Mouse (Mus musculus) MEL (cell line): Measurements from ENCODE around the gene 2700049A03Rik. TPM values are rescaled to one million over a fixed set of nuclear protein-coding genes. Genes with fewer than 3 reads are reported as not detected.

Source experiments
- DNase-seq: peaks from one replicate; pipeline ENCODE4 v3.0.0; 2011; ENCODE audit warnings: low read depth, low spot score
- H3K27ac ChIP-seq: 2 replicates; pipeline ENCODE4 v1.5.1; 2012; ENCODE audit warnings: low read depth, mild to moderate bottlenecking, control low read depth, low read length, moderate library complexity; ENCODE audit not compliant: control insufficient read depth
- H3K27me3 ChIP-seq, 2 experiments: fragments of 150-350 bp in 1 of 2; sonication (generic) in 1 of 2; 2 replicates each; pipeline ENCODE4 v1.6.1; 2012; ENCODE audit warnings: low read length in 2 of 2, mild to moderate bottlenecking in 2 of 2, improper control_type of control experiment in 1 of 2, moderate library complexity in 1 of 2; ENCODE audit not compliant: insufficient read depth in 2 of 2, control insufficient read depth in 1 of 2
- H3K36me3 ChIP-seq, 2 experiments: 2 replicates each; pipeline ENCODE4 v1.6.1; 2012 to 2014; ENCODE audit warnings: low read length in 2 of 2, improper control_type of control experiment in 1 of 2, inconsistent platforms in 1 of 2, mild to moderate bottlenecking in 1 of 2; ENCODE audit not compliant: insufficient read depth in 2 of 2, control insufficient read depth in 1 of 2
- H3K4me1 ChIP-seq, 2 experiments: fragments of 150-350 bp in 1 of 2; sonication (generic) in 1 of 2; 2 replicates each; pipeline ENCODE4 v1.6.1; 2012; ENCODE audit warnings: low read length in 2 of 2, improper control_type of control experiment in 1 of 2, mild to moderate bottlenecking in 1 of 2; ENCODE audit not compliant: insufficient read depth in 2 of 2, control insufficient read depth in 1 of 2
- H3K4me3 ChIP-seq, 2 experiments: fragments of 150-350 bp in 1 of 2; sonication (generic) in 1 of 2; 2 replicates each; pipeline ENCODE4 v1.5.1; 2012; ENCODE audit warnings: low read depth in 2 of 2, low read length in 2 of 2, mild to moderate bottlenecking in 2 of 2, moderate library complexity in 2 of 2, control low read depth in 1 of 2, improper control_type of control experiment in 1 of 2; ENCODE audit not compliant: control insufficient read depth in 1 of 2, insufficient read depth in 1 of 2
- H3K79me2 ChIP-seq: 2 replicates; pipeline ENCODE4 v1.6.1; 2012; ENCODE audit warnings: mild to moderate bottlenecking, low read length, moderate library complexity; ENCODE audit not compliant: control insufficient read depth, poor library complexity, insufficient read depth
- H3K9ac ChIP-seq: 2 replicates; pipeline ENCODE4 v1.6.1; 2012; ENCODE audit warnings: low read depth, mild to moderate bottlenecking, control low read depth, low read length, moderate library complexity; ENCODE audit not compliant: control insufficient read depth, poor library complexity, severe bottlenecking
- H3K9me3 ChIP-seq: fragments of 150-350 bp; sonication (generic); replicated peaks from 2 replicates; pipeline ENCODE4 v1.6.1; 2012; ENCODE audit warnings: mild to moderate bottlenecking, low read length, improper control_type of control experiment, moderate library complexity; ENCODE audit not compliant: insufficient read depth
- BHLHE40 ChIP-seq: IDR thresholded peaks from 2 replicates; pipeline ENCODE4 v1.6.1; 2012; ENCODE audit warnings: low read depth, mild to moderate bottlenecking, inconsistent platforms, low read length, improper control_type of control experiment, borderline replicate concordance
- CHD2 ChIP-seq: IDR thresholded peaks from 2 replicates; pipeline ENCODE4 v1.6.1; 2011; ENCODE audit warnings: low read length, improper control_type of control experiment
- CTCF ChIP-seq, 3 experiments: IDR thresholded peaks in 2 of 3; conservative IDR thresholded peaks in 1 of 3; 2 replicates each; pipeline ENCODE4 v1.5.1; 2011 to 2012; ENCODE audit warnings: low read length in 3 of 3, low read depth in 2 of 3, mild to moderate bottlenecking in 2 of 3, improper control_type of control experiment in 1 of 3, inconsistent platforms in 1 of 3, mixed read lengths in 1 of 3, moderate library complexity in 1 of 3; ENCODE audit not compliant: control insufficient read depth in 1 of 3, insufficient read depth in 1 of 3, poor library complexity in 1 of 3, severe bottlenecking in 1 of 3
- EP300 ChIP-seq, 2 experiments: IDR thresholded peaks; 2 replicates each; pipeline ENCODE4 v1.6.1; 2011; ENCODE audit warnings: improper control_type of control experiment in 2 of 2, low read length in 2 of 2, low read depth in 1 of 2, mild to moderate bottlenecking in 1 of 2
- ETS1 ChIP-seq: IDR thresholded peaks from 2 replicates; pipeline ENCODE4 v1.6.1; 2012; ENCODE audit warnings: low read depth, mild to moderate bottlenecking, inconsistent platforms, low read length, improper control_type of control experiment, moderate library complexity
- GATA1 ChIP-seq: IDR thresholded peaks from 2 replicates; pipeline ENCODE4 v1.6.1; 2011; ENCODE audit warnings: low read depth, low read length, improper control_type of control experiment
- HCFC1 ChIP-seq: IDR thresholded peaks from 2 replicates; pipeline ENCODE4 v1.6.1; 2012; ENCODE audit warnings: low read depth, mild to moderate bottlenecking, inconsistent platforms, low read length, improper control_type of control experiment, moderate library complexity
- JUND ChIP-seq: IDR thresholded peaks from 2 replicates; pipeline ENCODE4 v1.6.1; 2011; ENCODE audit warnings: low read depth, mild to moderate bottlenecking, improper control_type of control experiment, low read length
- MAFK ChIP-seq: IDR thresholded peaks from 2 replicates; pipeline ENCODE4 v1.6.1; 2011; ENCODE audit warnings: low read depth, mild to moderate bottlenecking, low read length, improper control_type of control experiment, borderline replicate concordance
- MAX ChIP-seq: IDR thresholded peaks from 2 replicates; pipeline ENCODE4 v1.6.1; 2011; ENCODE audit warnings: low read length, improper control_type of control experiment
- MXI1 ChIP-seq: IDR thresholded peaks from 2 replicates; pipeline ENCODE4 v1.6.1; 2011; ENCODE audit warnings: mild to moderate bottlenecking, low read depth, low read length, improper control_type of control experiment
- MYB ChIP-seq: IDR thresholded peaks from 2 replicates; pipeline ENCODE4 v1.6.1; 2011; ENCODE audit warnings: mild to moderate bottlenecking, low read depth, low read length, improper control_type of control experiment
- NELFE ChIP-seq: IDR thresholded peaks from 2 replicates; pipeline ENCODE4 v1.6.1; 2011; ENCODE audit warnings: low read depth, low read length, improper control_type of control experiment
- POLR2AphosphoS2 ChIP-seq: IDR thresholded peaks from 2 replicates; pipeline ENCODE4 v1.6.1; 2011; ENCODE audit warnings: low read length, improper control_type of control experiment
- RAD21 ChIP-seq: IDR thresholded peaks from 2 replicates; pipeline ENCODE4 v1.6.1; 2011; ENCODE audit warnings: mild to moderate bottlenecking, low read depth, low read length, improper control_type of control experiment
- SIN3A ChIP-seq: IDR thresholded peaks from 2 replicates; pipeline ENCODE4 v1.6.1; 2012; ENCODE audit warnings: low read length, improper control_type of control experiment, inconsistent platforms
- SMC3 ChIP-seq: IDR thresholded peaks from 2 replicates; pipeline ENCODE4 v1.6.1; 2011; ENCODE audit warnings: low read depth, low read length, improper control_type of control experiment
- TAL1 ChIP-seq: IDR thresholded peaks from 2 replicates; pipeline ENCODE4 v1.6.1; 2012; ENCODE audit warnings: mild to moderate bottlenecking, inconsistent platforms, low read length, moderate library complexity, mixed read lengths
- UBTF ChIP-seq: IDR thresholded peaks from 2 replicates; pipeline ENCODE4 v1.6.1; 2012; ENCODE audit warnings: low read depth, mild to moderate bottlenecking, inconsistent platforms, low read length, improper control_type of control experiment, moderate library complexity, borderline replicate concordance; ENCODE audit not compliant: insufficient read depth
- USF1 ChIP-seq: IDR thresholded peaks from 2 replicates; pipeline ENCODE4 v1.6.1; 2014; ENCODE audit warnings: low read depth, mild to moderate bottlenecking, inconsistent platforms, low read length, improper control_type of control experiment, moderate library complexity
- USF2 ChIP-seq, 2 experiments: IDR thresholded peaks; 2 replicates each; pipeline ENCODE4 v1.6.1; 2011 to 2012; ENCODE audit warnings: improper control_type of control experiment in 2 of 2, low read length in 2 of 2, borderline replicate concordance in 1 of 2, inconsistent platforms in 1 of 2, low read depth in 1 of 2, mild to moderate bottlenecking in 1 of 2; ENCODE audit not compliant: insufficient read depth in 1 of 2
- ZKSCAN1 ChIP-seq: IDR thresholded peaks from 2 replicates; pipeline ENCODE4 v1.6.1; 2012; ENCODE audit warnings: low read depth, mild to moderate bottlenecking, inconsistent platforms, low read length, improper control_type of control experiment, moderate library complexity
- polyA plus RNA-seq, 2 experiments: library from polyadenylated mRNA; stranded (reverse) in 1 of 2; unstranded in 1 of 2; fragments of >175 nt in 1 of 2; fragments of >200 nt in 1 of 2; gene quantifications; 2 replicates each; pipeline versions ENCODE4 v1.2.1 to v1.2.4; 2012; ENCODE audit warnings: low replicate concordance in 2 of 2, low read depth in 1 of 2; ENCODE audit not compliant: insufficient read length in 2 of 2, insufficient read depth in 1 of 2, missing spikeins in 1 of 2
- total RNA-seq: library from RNA; depleted of rRNA; stranded (reverse); fragments of 300-350 nt; gene quantifications from 2 replicates; pipeline ENCODE4 v1.2.3, GENCODE M21; 2012

Gene 2700049A03Rik
- total and polyA plus RNA-seq, 3 experiments = 5.8 to 7.2 TPM; not detected in 1

DNA sequence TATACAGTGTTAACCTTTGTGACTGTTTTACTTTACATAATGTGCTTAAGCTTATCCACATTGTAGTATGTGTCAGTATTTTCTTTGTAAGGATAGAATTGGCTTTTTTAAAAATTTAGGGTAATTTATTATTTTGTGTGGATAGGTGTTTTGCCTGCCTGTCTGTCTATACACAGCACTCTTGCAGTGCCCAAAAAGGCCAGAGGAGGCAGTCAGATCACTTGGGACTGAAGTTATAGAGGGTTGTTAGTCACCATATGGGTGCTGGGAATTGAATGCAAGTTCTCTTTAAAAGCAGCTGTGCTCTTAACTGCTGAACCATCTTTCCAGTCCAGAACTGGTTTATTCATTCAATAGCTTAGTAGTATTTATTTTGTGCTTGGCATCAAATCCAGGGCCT, 4.5 kb downstream of the 2700049A03Rik start:
- H3K79me2 ChIP-seq = peaks cover 7% of the 10 kb centered on the region
- H3K27ac ChIP-seq = no peak overlapping the region
- TF ChIP-seq CTCF (IDR thresholded peaks at IDR 0.05 in 2 of 3, conservative IDR thresholded peaks at IDR 0.05 in 1 of 3; ENCODE audit: control insufficient read depth in 1 of 3, insufficient read depth in 1 of 3, low read depth in 2 of 3, low read length in 3 of 3, poor library complexity in 1 of 3, severe bottlenecking in 1 of 3) (peak in 2 of 3 experiments; percentile 25 to 31; a peak in 2 of 6 replicates), USF2 (IDR thresholded peaks at IDR 0.05; ENCODE audit: borderline replicate concordance in 1 of 2, insufficient read depth in 1 of 2, low read depth in 1 of 2, low read length in 2 of 2) (no peak)
- TF ChIP-seq, all 39 proteins: peak for 1
- Histone ChIP-seq H3K4me1 (no peaks in the 10 kb centered on the region; a peak in 1 of 4 replicates), H3K36me3 (peaks cover 0 to 6% of the 10 kb centered on the region in 2 experiments; a peak in 2 of 4 replicates), H3K4me3 (no peak overlapping the region), H3K9ac (no peak overlapping the region), H3K9me3 (no peaks in the 10 kb centered on the region), H3K27me3 (no peaks in the 10 kb centered on the region)
- peak; percentile 53 for DNase-seq

DNA sequence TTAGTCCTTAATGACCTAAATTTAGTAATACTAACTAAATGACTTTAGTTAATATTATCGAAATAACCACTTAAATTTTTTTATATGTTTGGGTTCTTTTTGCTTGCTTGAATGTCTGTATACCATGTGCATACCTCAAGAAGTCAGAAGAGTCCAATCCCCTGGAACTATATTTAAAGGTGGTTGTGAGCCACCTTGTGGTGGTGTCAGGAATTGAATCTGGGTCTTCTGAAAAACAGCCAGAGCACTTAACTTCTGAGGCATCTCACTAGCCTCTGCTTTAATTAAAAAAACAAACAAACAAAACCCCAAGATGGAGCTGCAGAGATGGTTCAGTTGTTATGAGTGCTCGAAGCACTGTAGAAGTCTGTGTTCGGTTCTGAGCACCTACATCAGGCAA, 11.0 kb downstream of the 2700049A03Rik start:
- H3K9ac ChIP-seq = no peak overlapping the region
- H3K27me3 ChIP-seq = no peaks in the 10 kb centered on the region
- peak; percentile 73 for DNase-seq
- H3K4me1 ChIP-seq = peaks cover 0 to 5% of the 10 kb centered on the region in 2 experiments; a peak in 2 of 4 replicates
- H3K27ac ChIP-seq = no peak overlapping the region
- no peaks in the 10 kb centered on the region for H3K79me2 ChIP-seq
- TF ChIP-seq HCFC1 (no peak), MAX (no peak), SIN3A (0 out of 2 replicates have a peak, but pooled peaks have one; percentile 32), EP300 (IDR thresholded peaks at IDR 0.05; ENCODE audit: low read depth in 1 of 2, low read length in 2 of 2) (no peak), CTCF (IDR thresholded peaks at IDR 0.05 in 2 of 3, conservative IDR thresholded peaks at IDR 0.05 in 1 of 3; ENCODE audit: control insufficient read depth in 1 of 3, insufficient read depth in 1 of 3, low read depth in 2 of 3, low read length in 3 of 3, poor library complexity in 1 of 3, severe bottlenecking in 1 of 3) (peak; percentile 36 to 74 (median 70)), CHD2 (no peak), ETS1 (no peak), USF1 (no peak), JUND (no peak), MXI1 (no peak), SMC3 (peak; percentile 68), BHLHE40 (no peak), GATA1 (no peak), TAL1 (no peak), UBTF (no peak), MAFK (no peak), RAD21 (peak; percentile 64), POLR2AphosphoS2 (no peak), MYB (no peak), NELFE (no peak), ZKSCAN1 (no peak)
- peaks cover 2 to 3% of the 10 kb centered on the region in 2 experiments for H3K36me3 ChIP-seq
- no peaks in the 10 kb centered on the region for H3K9me3 ChIP-seq
- no peak overlapping the region for H3K4me3 ChIP-seq
